Mouse (Mus musculus) CD8-positive naive resting alpha-beta T cell, adult 2 months (primary cell): Measurements from ENCODE around the gene Meis2.

Source experiments
- DNase-seq, 2 experiments: peaks; one replicate each; pipeline ENCODE4 v3.0.0; 2022; ENCODE audit warnings: low read depth in 2 of 2, low spot score in 2 of 2

Gene Meis2

GRCm38 (mm10) chr2:115948630-115949426, 116.8 kb downstream of the Meis2 start:
- no peak for DNase-seq

GRCm38 (mm10) chr2:115947714-115948226, 117.9 kb downstream of the Meis2 start:
- DNase-seq = no peak

DNA sequence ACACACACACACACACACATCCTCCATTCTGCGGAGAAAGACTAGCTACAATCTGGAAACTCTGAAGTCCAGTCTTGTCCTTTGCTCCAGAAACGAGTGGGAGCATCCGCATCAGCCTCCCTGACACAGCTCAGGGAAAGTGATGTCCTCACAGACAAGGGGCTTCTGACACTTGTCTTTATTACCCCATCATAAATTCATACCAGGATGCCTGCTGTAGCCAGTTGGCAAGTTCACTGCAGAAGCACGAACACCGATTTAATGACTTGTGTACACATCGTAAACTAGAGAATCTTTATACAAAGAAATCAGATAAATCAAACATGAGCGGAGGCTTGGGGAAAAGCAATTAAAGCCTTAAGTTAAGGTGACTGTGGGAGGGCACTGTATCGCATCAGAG, 122.6 kb downstream of the Meis2 start:
- no peak for DNase-seq

DNA sequence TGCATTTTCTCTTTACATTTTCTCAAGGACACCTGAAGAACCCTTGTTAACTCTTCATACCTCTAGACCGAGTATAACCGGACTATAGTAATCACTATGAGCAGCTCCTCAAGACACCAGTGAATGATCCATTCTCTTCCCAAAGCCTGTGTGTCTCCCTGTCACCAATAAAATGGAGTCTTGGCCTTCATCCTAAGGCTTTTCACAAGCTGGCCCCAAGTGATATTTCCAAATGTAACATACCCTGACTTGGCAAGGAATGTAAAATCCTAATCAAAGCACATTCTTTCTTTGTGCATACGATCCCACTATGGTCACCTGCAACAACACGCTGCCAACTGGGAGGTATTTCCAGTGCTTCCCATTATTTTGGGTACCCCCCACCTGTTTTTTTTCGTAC, 125.8 kb downstream of the Meis2 start:
- DNase-seq = no peak

GRCm38 (mm10) chr2:115938926-115939563, 126.6 kb downstream of the Meis2 start:
- no peak for DNase-seq

GRCm38 (mm10) chr2:115938296-115938695, 127.3 kb downstream of the Meis2 start:
- DNase-seq = no peak

GRCm38 (mm10) chr2:115937896-115938295, 127.7 kb downstream of the Meis2 start:
- DNase-seq = no peak

GRCm38 (mm10) chr2:115936786-115937185, 128.9 kb downstream of the Meis2 start:
- no peak for DNase-seq

DNA sequence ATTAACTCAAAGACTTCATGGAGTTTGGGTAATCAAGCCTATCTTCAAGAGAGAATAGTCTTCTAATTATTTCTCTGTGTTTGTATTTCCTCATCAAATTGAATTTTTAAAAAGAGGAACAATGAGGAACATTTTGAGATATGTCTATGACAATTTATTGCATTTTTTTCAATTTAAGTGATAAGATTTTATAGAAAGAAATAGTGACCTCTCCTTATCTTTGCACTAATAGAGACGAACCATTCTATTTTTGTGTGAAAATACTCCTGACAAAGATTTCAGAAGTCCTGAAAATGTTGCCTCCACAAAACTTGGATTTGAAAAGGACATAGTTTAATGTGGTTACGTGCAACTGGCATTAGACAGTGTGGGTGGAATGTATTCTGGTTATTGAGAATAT, 131.3 kb downstream of the Meis2 start:
- DNase-seq = no peak

DNA sequence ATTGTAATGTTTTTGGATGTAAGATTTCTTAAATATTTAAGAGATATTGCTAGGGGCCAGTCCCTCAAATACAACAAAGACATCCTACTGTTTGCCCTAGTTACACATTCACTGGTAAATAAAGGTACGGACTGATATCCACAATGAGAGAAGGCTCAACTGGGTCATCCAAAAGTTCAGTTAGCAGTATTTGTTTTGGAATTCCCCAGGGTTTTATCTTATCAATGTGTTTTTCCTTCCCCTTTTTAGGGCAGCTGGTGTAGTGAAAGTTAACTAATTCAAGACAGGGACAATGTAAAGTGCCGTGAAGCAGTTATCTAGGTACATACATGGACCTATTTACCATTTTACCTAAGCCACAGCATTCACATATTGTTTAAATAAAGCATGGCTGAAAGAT, 132.4 kb downstream of the Meis2 start:
- no peak for DNase-seq

DNA sequence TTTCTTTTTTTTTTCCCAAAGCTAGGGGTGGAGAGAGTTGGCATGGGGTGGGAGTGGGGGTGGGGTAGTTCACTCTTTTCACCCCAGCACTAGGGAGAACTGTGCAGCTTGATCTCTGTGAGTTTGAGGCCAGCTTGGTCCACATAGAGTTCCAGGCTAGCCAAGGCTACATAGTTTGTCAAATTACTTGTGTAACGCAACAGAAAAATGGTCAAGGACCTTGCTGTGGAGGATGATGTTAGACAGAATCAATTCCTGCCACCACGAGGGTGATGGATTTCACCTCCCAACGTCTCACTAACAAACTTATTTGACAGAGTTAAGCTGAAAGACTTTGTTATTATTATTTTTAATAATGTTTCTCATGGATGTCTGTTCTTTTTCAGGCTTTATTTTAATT, 139.9 kb downstream of the Meis2 start:
- DNase-seq = no peak

DNA sequence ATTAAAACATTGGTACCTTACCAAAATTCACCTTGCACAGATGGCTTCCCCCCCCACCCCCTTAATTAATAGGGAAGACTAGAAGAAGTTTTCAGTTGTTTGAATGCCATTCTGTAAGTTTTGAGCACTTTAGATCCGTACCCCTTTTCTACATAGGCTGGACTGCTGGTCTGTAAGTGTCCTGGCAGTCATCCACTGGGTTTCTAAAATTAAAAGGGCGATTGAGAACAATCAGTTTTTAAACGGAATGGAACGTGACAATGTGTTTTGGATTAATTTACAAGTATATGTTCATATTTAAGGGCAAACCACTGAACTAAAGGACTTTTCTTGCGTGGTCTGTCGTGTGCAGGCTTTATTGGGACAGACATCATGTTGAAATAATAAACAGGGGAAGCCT, 141.2 kb downstream of the Meis2 start:
- no peak for DNase-seq

- DNase-seq = no peak
Measured at GRCm38 (mm10) chr2:115923247-115923646, 142.4 kb downstream of the Meis2 start.

GRCm38 (mm10) chr2:115921687-115922086, 144.0 kb downstream of the Meis2 start:
- no peak for DNase-seq

- no peak for DNase-seq
Measured at GRCm38 (mm10) chr2:115920336-115920951, 145.2 kb downstream of the Meis2 start.

DNA sequence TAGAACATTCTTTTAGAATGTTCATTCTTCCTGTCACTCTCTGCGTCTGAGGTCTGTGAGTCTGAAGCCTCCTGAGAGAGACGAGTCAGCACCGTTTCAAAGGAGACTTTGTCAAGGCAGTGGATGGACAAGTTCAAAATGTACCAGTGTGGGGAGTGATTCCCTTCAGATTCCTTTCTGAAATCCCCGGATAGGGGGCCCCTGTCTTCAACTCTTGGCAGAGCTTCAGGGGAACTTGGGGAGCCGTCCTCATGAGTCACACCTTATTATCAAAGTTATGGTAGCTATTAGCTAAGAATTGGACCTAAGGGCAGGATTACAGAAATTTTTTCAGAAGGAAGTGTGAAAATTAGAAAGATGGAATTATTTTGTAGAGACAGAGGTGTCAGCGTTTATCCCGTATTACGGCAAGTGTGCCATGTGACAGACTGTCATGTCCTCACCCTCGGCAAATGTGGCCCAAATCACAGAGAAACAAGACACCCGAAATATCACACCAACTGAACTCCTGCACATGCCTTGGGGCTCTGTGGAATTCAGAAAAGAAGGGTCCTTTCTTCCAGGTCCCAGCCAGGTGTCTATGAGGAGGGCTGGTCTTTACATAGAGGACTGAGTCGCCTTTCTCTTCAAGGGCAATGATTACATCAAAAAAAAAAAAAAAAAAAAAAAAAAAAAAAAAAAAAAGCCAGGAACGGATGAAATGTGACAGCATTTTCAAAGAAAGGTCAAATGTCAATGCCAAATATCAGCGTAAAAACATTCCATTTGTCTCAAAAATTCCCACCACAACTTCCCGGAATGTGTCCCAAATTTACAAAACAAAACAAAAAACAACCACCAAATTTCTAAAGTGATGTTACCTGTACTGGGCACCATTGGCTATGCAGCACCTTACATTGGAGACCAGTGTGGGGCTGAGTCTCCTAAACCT, 146.2 kb downstream of the Meis2 start:
- no peak for DNase-seq

DNA sequence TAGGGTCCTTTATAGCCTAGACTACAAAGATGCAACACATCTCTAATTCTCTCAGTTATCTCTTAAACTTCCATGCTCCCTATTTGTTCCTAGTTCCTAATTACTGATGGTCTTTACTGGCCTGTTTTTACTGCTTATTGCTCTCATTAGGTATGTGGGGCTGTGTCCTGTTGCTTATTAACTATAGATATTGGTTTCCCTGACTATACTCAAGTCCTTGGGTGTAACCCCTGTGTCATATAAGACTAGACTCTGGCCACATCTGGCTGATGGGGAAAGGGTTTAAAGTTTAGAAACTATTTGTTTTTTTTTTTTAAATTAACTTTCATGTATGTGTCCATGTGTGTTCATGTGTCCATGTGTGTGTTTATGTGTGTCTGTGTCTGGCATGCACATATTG, 147.1 kb downstream of the Meis2 start:
- DNase-seq = no peak

DNA sequence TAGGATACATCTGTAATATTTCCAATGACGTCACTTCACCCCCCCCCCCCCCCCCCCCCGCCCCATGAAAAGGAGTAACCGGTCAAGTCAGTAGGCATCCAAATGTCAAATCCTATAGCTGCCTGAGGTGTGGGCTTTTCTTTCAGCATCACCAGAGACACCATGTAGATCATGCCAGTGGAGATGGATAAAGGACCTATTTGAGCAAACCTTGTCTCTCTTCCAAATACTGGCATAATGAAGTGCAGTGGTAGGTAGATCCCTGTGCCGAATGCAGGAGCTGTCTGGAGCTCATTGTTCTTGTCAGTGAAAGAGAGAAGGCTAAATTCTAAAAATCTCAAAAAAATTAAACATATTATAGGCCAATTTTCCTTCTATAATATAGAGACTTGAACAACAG, 151.1 kb downstream of the Meis2 start:
- no peak for DNase-seq

- DNase-seq = no peak
Measured at GRCm38 (mm10) chr2:115912948-115913529, 152.6 kb downstream of the Meis2 start.

GRCm38 (mm10) chr2:115911913-115912642, 153.6 kb downstream of the Meis2 start:
- DNase-seq = no peak
